Mouse (Mus musculus) C2C12 (cell line): Measurements from ENCODE around the gene Epha3. TPM values are rescaled to one million over a fixed set of nuclear protein-coding genes. Genes with fewer than 3 reads are reported as not detected.

Source experiments
- H3K27me3 ChIP-seq: one replicate; pipeline ENCODE4 v1.6.1; 2011; ENCODE audit not compliant: control insufficient read depth, insufficient read depth, insufficient read length
- H3K36me3 ChIP-seq: one replicate; pipeline ENCODE4 v1.6.1; 2011; ENCODE audit not compliant: control insufficient read depth, insufficient read depth
- H3K4me3 ChIP-seq: one replicate; pipeline ENCODE4 v1.5.1; 2011; ENCODE audit warnings: mild to moderate bottlenecking, control low read depth; ENCODE audit not compliant: poor library complexity, insufficient read depth, severe bottlenecking
- H3K79me2 ChIP-seq: one replicate; pipeline ENCODE4 v1.6.1; 2011; ENCODE audit not compliant: control insufficient read depth, insufficient read depth
- H3K79me3 ChIP-seq: one replicate; pipeline ENCODE4 v1.6.1; 2011; ENCODE audit warnings: low read depth, control low read depth
- H3ac ChIP-seq: one replicate; pipeline ENCODE3; 2011; ENCODE audit warnings: low read depth; ENCODE audit not compliant: control insufficient read depth, insufficient read length
- CEBPB ChIP-seq: IDR thresholded peaks from one replicate; pipeline ENCODE4 v1.6.1; 2011; ENCODE audit warnings: low read depth, mild to moderate bottlenecking, control low read depth, moderate library complexity
- CTCF ChIP-seq: IDR thresholded peaks from one replicate; pipeline ENCODE4 v1.5.1; 2011; ENCODE audit not compliant: control insufficient read depth, insufficient read depth, insufficient read length
- FOSL1 ChIP-seq: IDR thresholded peaks from one replicate; pipeline ENCODE4 v1.8.0; 2011; ENCODE audit warnings: mild to moderate bottlenecking, low read length; ENCODE audit not compliant: poor library complexity, insufficient read depth, severe bottlenecking
- MAX ChIP-seq: IDR thresholded peaks from one replicate; pipeline ENCODE4 v1.6.1; 2011; ENCODE audit warnings: mild to moderate bottlenecking, control low read depth
- MYOD1 ChIP-seq: IDR thresholded peaks from one replicate; pipeline ENCODE4 v1.6.1; 2011; ENCODE audit warnings: low read depth; ENCODE audit not compliant: control insufficient read depth, insufficient read length
- MYOG ChIP-seq: IDR thresholded peaks from one replicate; pipeline ENCODE4 v1.6.1; 2011; ENCODE audit not compliant: control insufficient read depth, insufficient read length; ENCODE audit errors: extremely low read depth
- USF1 ChIP-seq: IDR thresholded peaks from one replicate; pipeline ENCODE4 v1.6.1; 2011; ENCODE audit warnings: low read depth, mild to moderate bottlenecking, control low read depth, moderate library complexity
- long read RNA-seq, 2 experiments: library from polyadenylated mRNA; unstranded; transcript quantifications; one replicate each; pipeline ENCODE4 v2.0.0; 2019 to 2020
- polyA plus RNA-seq: library from polyadenylated mRNA; unstranded; fragments of >200 nt; fragmentation: generic; extraction: Trizol; gene quantifications from one replicate; pipeline ENCODE4 v1.2.1, GENCODE M21; 2012; ENCODE audit warnings: missing spikeins

Gene Epha3
- polyA plus RNA-seq, result 0.26 TPM
- long read RNA-seq, experiment 1, result 0 reads
- long read RNA-seq, experiment 2, result 0 reads

DNA sequence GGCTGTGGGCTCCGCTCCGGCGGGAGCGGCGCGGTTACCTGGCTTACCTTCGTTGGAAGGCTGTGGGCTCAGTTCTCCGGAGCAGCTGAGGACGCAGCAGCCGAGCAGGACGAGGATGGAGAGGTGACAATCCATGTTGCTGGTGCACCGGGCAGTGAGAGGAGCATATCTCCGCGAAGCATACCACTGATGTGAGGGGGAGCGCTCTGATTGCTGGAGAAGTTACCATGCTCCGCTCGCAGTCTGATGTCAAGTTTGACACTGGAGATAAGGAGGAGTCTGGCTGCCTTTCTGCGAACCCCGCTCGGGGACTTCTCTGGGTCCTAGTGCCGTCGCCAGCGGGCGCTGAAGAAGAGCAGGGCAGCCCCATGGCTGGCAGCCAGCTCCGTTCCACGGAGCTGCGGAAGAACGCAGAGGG lies at the start of gene Epha3:
Gene Epha3 (minus strand): TSS at position 263 of the 418 bp plus-strand sequence.
- Histone ChIP-seq H3ac (peak within 1 kb of the TSS; percentile 8), H3K79me2 (no peaks in the 10 kb centered on the region), H3K79me3 (no peaks in the 10 kb centered on the region), H3K27me3 (no peaks in the 10 kb centered on the region), H3K4me3 (peak within 1 kb of the TSS; percentile 14), H3K36me3 (no peaks in the 10 kb centered on the region)
- TF ChIP-seq USF1 (no peak), CEBPB (no peak), MYOG (no peak), CTCF (no peak), MAX (no peak), MYOD1 (no peak), FOSL1 (no peak)

DNA sequence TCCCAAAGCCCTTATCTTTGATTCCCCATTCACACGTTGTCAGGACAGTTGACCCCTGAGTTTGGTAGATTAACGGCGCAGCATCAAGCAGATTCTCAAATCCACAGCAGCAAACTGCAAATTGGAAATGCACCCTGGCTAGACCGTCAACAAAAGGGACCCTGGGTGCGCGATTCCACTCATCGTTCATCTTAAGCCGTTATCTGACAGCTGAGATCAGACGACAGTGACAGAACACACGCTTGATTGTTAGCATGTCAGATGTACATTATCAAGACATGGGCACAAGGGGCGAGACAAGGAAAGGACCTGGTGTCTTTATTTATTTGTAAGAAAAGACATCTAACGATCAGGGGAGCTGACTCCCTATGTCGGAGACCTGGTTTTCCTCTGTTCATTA lies 39.5 kb upstream of the Epha3 start:
- Histone ChIP-seq H3K79me2 (no peaks in the 10 kb centered on the region), H3K79me3 (no peaks in the 10 kb centered on the region)

DNA sequence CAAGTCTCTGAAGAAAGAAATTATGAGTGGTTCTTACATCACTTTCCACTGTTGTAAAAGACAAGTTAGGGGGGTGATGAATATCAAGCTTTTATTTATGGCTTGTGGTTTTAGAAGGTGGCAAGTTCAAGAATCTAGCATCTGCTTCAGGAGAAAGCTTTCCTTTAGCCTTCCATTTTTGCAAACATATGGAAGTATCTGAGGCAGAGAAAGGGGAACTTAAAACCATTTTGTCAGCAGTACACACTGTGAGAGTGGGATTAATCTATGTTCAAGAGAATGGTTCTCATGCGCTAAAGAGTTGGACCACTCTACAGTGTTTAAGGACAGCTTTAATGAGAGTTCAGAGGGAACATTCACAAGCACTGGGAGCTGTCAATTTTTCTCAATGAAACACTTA lies 17.2 kb upstream of the Epha3 start:
- no peaks in the 10 kb centered on the region for H3K79me2 ChIP-seq
- H3K27me3 ChIP-seq, result no peaks in the 10 kb centered on the region
- no peaks in the 10 kb centered on the region for H3K79me3 ChIP-seq
- no peaks in the 10 kb centered on the region for H3K36me3 ChIP-seq
- no peak overlapping the region for H3ac ChIP-seq
- no peak for TF ChIP-seq MYOD1
- no peak for TF ChIP-seq CEBPB
- TF ChIP-seq FOSL1, result no peak
- no peak for TF ChIP-seq CTCF
- no peak for TF ChIP-seq USF1
- no peak overlapping the region for H3K4me3 ChIP-seq

More for the DNA sequence above, 39.5 kb upstream of the Epha3 start:
- TF ChIP-seq USF1, result no peak
- TF ChIP-seq MYOD1, result no peak
- no peak for TF ChIP-seq CEBPB
- TF ChIP-seq CTCF, result no peak
- TF ChIP-seq MAX, result no peak
- TF ChIP-seq FOSL1, result no peak
- TF ChIP-seq MYOG, result no peak
- Histone ChIP-seq H3K4me3 (no peak overlapping the region), H3K36me3 (no peaks in the 10 kb centered on the region), H3K27me3 (no peaks in the 10 kb centered on the region), H3ac (no peak overlapping the region)

DNA sequence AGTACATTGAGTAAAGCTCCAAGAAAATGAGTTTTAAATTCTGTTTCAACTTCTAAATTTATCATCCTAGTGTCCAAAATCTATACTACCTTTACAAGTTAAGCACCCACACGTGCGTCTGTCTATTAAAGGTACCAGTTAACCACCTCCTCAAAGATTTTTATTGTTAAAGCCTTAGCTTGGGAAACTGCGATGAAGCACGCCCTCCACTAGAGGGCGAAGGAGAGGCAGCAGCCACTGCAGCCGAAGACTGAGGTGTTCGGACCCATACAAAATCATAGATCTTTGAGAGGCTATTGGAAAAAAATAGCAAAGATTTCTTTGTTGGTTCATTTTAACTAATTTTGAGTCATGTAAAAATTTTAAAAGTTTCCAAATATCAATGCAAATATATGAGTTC lies 8.3 kb upstream of the Epha3 start:
- TF ChIP-seq USF1 (no peak), MYOG (no peak), CTCF (no peak), MYOD1 (no peak), FOSL1 (no peak), CEBPB (no peak), MAX (no peak)
- Histone ChIP-seq H3K27me3 (no peaks in the 10 kb centered on the region), H3K79me2 (no peaks in the 10 kb centered on the region), H3K79me3 (no peaks in the 10 kb centered on the region), H3K36me3 (no peaks in the 10 kb centered on the region), H3K4me3 (no peak overlapping the region), H3ac (no peak overlapping the region)

DNA sequence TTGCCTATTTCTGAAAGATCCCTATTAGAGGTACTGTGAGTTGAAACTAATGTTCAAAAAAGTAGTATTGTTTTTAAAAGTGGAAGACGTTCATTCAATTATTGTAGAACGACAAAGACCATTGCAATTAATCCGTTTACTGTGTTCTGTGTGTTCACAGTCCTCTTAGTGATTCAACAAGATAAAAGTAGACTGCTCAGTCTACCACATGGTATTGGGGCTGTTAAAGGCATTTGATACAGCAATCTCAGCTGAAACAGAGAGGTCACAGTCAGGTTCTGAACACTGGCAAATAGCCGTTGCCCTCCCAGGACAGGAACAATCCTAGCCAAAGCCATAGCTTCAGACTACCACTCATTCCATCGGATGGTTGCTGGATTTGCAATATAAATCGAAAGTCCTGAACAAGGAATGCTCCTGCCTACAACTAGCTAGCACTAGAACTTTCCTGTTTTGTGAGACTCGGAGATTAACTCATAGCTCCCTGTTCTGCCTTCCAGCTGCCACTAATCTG lies 545 bp upstream of the Epha3 start:
- TF ChIP-seq CTCF (no peak), MAX (no peak), CEBPB (no peak), USF1 (no peak), MYOG (no peak), FOSL1 (no peak), MYOD1 (no peak)
- Histone ChIP-seq H3ac (no peak overlapping the region), H3K27me3 (no peaks in the 10 kb centered on the region), H3K79me2 (no peaks in the 10 kb centered on the region), H3K79me3 (no peaks in the 10 kb centered on the region), H3K4me3 (no peak overlapping the region), H3K36me3 (no peaks in the 10 kb centered on the region)

DNA sequence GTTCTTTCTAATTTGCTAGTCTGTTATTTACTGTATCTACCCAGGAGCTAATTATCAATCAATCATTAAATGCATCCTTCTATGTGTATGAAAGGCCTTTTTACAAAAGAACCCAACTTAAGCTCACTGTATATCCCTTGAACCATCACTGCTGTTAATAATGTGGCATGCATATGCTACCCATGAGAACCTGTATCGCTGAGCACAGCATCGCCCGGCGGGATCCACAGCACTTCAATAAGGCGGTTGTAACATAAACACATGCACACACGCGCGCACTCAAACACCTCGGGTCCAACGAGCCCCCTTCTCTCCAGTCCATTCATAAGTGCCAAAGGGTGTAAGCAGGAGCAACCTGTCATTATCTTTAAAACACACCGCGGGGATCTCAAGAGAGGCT lies 794 bp downstream of the Epha3 start:
- no peak for TF ChIP-seq CEBPB
- TF ChIP-seq USF1, result no peak
- no peak for TF ChIP-seq FOSL1
- TF ChIP-seq MYOG, result no peak
- TF ChIP-seq MAX, result no peak
- TF ChIP-seq MYOD1, result no peak
- no peak for TF ChIP-seq CTCF
- no peaks in the 10 kb centered on the region for H3K36me3 ChIP-seq
- no peak overlapping the region for H3ac ChIP-seq
- H3K79me2 ChIP-seq, result no peaks in the 10 kb centered on the region
- no peaks in the 10 kb centered on the region for H3K79me3 ChIP-seq
- no peak overlapping the region for H3K4me3 ChIP-seq
- no peaks in the 10 kb centered on the region for H3K27me3 ChIP-seq
